Mouse (Mus musculus): ENCODE data around the gene Rapgef4.

The Rapgef4 gene

GRCm38 (mm10) chr2:72074999-72075561, 94.0 kb downstream of the Rapgef4 start:
- 77% methylated on average over 10 of the region's 10 CpGs for WGBS

- 82% methylated on average over 3 of the region's 3 CpGs for WGBS
These were observed 96.6 kb downstream of the Rapgef4 start for GRCm38 (mm10) chr2:72077490-72078139.

- WGBS, result 59% methylated on average over 6 of the region's 6 CpGs
These were observed 97.1 kb downstream of the Rapgef4 start for GRCm38 (mm10) chr2:72078140-72078521.

GRCm38 (mm10) chr2:72079110-72079509, 98.1 kb downstream of the Rapgef4 start:
- WGBS, result 83% methylated on average over 8 of the region's 8 CpGs

GRCm38 (mm10) chr2:72082846-72083245, 101.8 kb downstream of the Rapgef4 start:
- 90% methylated on average over 4 of the region's 4 CpGs for WGBS

GRCm38 (mm10) chr2:72088886-72089285, 107.8 kb downstream of the Rapgef4 start:
- 80% methylated on average over 11 of the region's 11 CpGs for WGBS

- 99% methylated on average over 2 of the region's 2 CpGs for WGBS
These were observed 109.0 kb downstream of the Rapgef4 start for GRCm38 (mm10) chr2:72090061-72090460.

- WGBS, result 66% methylated on average over 3 of the region's 3 CpGs
These were observed 111.0 kb downstream of the Rapgef4 start for GRCm38 (mm10) chr2:72092046-72092445.

- WGBS, result 76% methylated on average over 20 of the region's 20 CpGs
These were observed 112.5 kb downstream of the Rapgef4 start for GRCm38 (mm10) chr2:72093402-72094037.

- WGBS, result 90% methylated on average over 8 of the region's 8 CpGs
These were observed 113.0 kb downstream of the Rapgef4 start for GRCm38 (mm10) chr2:72094038-72094437.

GRCm38 (mm10) chr2:72094446-72094845, 113.4 kb downstream of the Rapgef4 start:
- WGBS, result 52% methylated on average over 7 of the region's 7 CpGs

- WGBS, result 54% methylated on average over 6 of the region's 6 CpGs
These were observed 114.0 kb downstream of the Rapgef4 start for GRCm38 (mm10) chr2:72095002-72095401.

GRCm38 (mm10) chr2:72096345-72096744, 115.3 kb downstream of the Rapgef4 start:
- 51% methylated on average over 3 of the region's 3 CpGs for WGBS

- 85% methylated on average over 8 of the region's 8 CpGs for WGBS
These were observed 117.3 kb downstream of the Rapgef4 start for GRCm38 (mm10) chr2:72098366-72098765.

GRCm38 (mm10) chr2:72104604-72105003, 123.6 kb downstream of the Rapgef4 start:
- 57% methylated on average over 8 of the region's 8 CpGs for WGBS

- 36% methylated on average over 12 of the region's 12 CpGs for WGBS
These were observed 126.6 kb downstream of the Rapgef4 start for GRCm38 (mm10) chr2:72107525-72108180.

GRCm38 (mm10) chr2:72108448-72109312, 127.6 kb downstream of the Rapgef4 start:
- WGBS, result 43% methylated on average over 4 of the region's 4 CpGs

- 74% methylated on average over 5 of the region's 5 CpGs for WGBS
These were observed 129.4 kb downstream of the Rapgef4 start for GRCm38 (mm10) chr2:72110404-72110803.

GRCm38 (mm10) chr2:72113716-72114115, 132.7 kb downstream of the Rapgef4 start:
- WGBS, result 70% methylated on average over 5 of the region's 5 CpGs

GRCm38 (mm10) chr2:72114148-72114559, 133.1 kb downstream of the Rapgef4 start:
- 32% methylated on average over 4 of the region's 4 CpGs for WGBS

GRCm38 (mm10) chr2:72116103-72116502, 135.1 kb downstream of the Rapgef4 start:
- WGBS, result 68% methylated on average over 7 of the region's 7 CpGs

- WGBS, result 71% methylated on average over 5 of the region's 5 CpGs
These were observed 135.7 kb downstream of the Rapgef4 start for GRCm38 (mm10) chr2:72116698-72117097.

All from cerebral cortex, adult 2 months (tissue).